Mouse (Mus musculus): ENCODE measurements around the gene Slc1a5.

Slc1a5 gene

DNA sequence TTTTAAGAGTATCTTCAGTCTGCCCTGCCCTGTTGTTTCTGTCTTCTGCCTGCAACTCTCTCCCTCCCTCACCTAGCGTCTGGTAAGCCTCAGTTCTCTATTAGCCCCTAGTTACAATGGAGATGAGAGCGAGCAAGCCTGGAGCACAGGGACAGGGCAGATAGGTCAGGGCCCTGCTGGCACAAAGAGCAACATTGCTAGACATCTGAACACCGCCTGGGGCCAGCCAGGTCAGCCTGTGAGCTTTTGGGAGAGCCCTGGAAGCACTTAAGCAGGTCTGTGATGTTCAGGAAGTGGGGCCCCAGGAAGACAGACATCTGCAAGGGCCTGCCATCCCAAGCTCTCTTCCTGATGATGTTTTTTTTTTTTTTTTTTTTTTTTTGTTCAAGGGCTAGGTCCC, 40.0 kb downstream of the Slc1a5 start:
- DNase-seq: no peak

- no peak for DNase-seq
Measured at GRCm38 (mm10) chr7:16821669-16822101, 40.5 kb downstream of the Slc1a5 start.

DNA sequence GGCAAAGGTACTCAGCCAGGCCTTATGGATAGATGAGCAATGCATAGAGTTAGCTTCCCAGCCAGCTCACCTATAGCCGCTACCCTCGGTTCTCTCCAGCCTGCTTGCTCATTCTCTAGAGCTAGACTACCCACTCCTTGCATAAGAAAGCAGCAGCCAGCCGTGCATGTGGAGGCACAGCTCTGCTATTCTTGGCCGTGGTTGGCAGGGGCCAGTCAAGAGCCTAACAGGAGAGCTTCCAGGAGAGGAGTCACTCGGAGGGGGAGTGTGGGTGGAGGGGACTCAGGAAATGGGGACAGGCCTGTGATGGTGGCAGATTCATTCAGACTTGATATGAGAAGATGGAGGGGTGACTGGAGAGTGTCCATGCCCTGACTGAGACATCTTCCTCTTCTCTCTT, 42.6 kb downstream of the Slc1a5 start:
- no peak for DNase-seq

- DNase-seq: no peak
Measured at GRCm38 (mm10) chr7:16825785-16826184, 44.6 kb downstream of the Slc1a5 start.

GRCm38 (mm10) chr7:16826571-16826970, 45.4 kb downstream of the Slc1a5 start:
- no peak for DNase-seq

GRCm38 (mm10) chr7:16827274-16827673, 46.1 kb downstream of the Slc1a5 start:
- no peak for DNase-seq

DNA sequence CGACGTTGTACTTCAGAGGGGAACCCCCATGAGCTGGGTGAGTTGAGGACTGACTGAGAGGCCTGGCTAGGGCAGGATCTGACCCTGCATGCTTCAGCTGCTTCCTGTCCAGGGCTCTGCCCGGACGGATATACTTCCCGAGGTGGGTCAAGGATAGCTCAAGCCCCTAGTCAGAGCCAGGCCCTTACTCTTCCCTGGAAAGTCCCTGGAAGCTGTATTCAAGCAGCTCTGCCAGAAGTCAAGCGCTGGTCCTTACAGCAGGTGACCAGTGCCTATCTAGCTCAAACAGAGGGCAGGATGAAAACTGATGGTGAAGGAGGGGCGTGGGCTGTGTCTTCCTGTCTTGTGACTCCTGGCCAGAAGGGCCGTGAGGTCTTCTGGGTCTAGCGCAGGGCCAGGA, 49.3 kb downstream of the Slc1a5 start:
- DNase-seq: no peak

GRCm38 (mm10) chr7:16837916-16838803, 57.0 kb downstream of the Slc1a5 start:
- DNase-seq: no peak

GRCm38 (mm10) chr7:16838804-16839426, 57.8 kb downstream of the Slc1a5 start:
- DNase-seq: no peak

DNA sequence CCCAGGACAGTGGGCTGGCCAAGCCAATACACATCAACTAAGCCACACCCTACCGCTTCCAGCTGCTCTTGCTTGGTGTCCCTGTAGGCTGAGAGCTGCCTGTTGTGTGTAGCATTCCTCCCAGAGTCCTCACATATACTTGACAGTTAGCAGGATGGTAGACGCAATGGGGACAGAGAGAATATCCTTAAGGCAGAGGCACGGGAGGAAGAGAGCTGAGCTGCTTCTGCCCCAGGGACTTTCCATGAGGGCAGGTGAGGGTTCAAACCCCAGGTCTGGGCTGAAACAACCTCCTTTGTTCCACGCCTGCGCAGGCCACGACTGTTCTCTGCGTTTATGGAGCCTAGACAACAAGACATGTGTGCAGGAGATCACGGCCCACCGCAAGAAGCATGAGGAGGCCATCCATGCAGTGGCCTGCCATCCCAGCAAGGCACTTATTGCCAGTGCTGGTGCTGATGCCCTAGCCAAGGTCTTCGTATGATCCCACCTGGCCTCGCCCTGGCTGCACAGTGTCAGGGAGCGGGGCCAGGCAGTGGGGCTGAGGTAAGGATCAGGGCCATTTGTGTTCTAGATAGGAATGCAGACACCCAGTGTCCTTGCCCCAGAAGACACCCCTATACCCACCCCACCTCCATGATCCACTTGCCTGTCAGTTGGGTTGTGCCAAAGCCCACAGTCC, 58.4 kb downstream of the Slc1a5 start:
- no peak for DNase-seq

GRCm38 (mm10) chr7:16840109-16840491, 59.0 kb downstream of the Slc1a5 start:
- DNase-seq: no peak

GRCm38 (mm10) chr7:16841078-16841477, 59.9 kb downstream of the Slc1a5 start:
- DNase-seq: no peak

DNA sequence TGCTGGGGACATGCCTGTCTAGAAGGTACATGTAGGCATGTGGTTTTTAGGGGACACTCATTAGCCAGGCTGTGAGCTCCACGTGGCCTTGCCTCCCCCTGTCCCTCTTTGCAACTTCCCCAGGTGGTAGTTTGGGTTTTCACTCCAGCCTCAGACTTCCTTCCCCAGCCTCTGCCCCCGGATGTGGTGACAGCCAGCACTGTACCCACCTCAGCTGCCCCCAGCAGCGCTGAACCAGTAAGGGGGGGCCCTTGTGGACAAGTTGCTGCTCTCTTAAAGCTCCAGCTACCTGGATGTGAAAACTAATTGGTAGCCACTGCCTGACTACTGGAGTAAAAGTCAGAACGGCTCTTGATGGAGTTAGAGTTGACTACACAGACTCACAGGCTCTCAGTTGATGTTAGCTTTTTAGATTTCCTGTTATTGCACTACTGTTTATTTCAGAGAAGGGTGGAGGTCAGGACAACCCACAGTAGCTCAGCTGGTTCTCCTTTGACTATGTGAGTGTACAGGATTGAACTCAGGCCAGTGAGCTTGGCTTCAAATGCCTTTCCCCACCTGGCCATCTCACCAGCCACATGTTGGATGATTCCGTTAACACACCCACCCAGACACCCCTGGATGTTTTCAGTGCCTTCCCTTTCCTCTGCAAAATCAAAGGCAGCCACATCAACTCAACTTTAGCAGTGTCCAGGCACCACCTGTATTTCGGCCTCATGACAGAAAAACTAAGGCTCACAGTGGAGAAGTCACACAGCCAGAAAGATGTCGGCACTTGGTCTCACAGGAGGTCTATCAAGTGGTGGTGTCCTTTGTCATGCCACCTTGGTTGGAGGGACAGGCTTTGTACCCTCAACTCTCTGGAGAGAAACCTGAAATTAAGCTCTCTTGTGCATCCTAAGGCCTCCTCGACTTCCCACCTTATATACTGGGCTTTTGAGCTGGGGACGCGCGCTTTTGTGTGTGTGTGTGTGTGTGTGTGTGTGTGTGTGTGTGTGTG, 60.7 kb downstream of the Slc1a5 start:
- DNase-seq: peak; percentile 26

- DNase-seq: peak; percentile 88
Measured at GRCm38 (mm10) chr7:16842645-16843063, 61.5 kb downstream of the Slc1a5 start, which contains the start of gene Prkd2. Gene Prkd2 (plus strand): TSS chr7:16842902.

DNA sequence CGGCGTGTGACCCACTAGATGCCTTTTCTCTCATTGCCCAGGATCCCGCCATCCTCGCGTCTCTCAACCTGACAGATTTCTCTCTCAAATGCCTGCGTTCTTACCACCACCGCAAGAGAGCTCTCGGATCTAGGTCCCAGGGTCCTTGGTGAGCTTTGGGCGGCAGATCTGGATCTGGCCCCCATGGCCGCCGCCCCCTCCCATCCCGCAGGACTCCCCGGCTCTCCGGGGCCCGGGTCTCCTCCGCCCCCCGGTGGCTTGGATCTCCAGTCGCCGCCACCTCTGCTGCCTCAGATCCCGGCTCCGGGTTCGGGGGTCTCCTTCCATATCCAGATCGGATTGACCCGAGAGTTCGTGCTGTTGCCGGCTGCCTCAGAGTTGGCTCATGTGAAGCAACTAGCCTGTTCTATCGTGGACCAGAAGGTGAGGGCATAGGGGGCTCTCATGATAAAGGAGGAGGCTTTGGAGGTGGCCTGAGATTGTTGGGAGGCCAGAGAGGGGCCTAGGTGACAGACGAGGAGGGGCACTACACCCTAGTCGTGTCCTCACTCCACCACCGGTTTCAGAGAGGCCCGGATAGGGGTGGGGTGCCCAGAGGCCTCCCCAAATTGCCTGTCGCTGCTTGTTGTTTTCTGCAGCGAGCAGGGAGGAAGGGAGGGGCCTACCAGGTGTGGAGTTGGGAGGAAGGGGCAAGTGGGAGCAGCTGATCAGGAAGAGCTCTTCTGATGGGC, 62.5 kb downstream of the Slc1a5 start:
- DNase-seq: peak; percentile 58

DNA sequence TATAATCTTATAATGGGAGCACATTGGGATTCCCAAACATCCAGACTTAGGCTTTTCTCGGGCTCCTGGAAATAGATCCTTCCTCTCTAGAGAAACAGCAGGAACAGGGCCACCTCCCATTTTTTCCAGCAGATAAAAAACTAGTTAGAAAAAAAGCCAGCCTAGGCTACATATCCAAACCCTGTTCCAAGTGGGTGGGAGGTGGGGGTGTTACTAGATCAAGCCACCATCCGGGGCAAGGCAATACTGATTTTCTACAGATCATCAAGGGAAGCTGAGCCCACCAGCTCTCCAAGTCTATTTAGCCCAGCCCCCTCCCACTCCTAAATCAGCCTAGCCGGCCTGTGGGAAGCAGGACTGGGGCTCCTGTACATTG, 63.5 kb downstream of the Slc1a5 start:
- no peak for DNase-seq

DNA sequence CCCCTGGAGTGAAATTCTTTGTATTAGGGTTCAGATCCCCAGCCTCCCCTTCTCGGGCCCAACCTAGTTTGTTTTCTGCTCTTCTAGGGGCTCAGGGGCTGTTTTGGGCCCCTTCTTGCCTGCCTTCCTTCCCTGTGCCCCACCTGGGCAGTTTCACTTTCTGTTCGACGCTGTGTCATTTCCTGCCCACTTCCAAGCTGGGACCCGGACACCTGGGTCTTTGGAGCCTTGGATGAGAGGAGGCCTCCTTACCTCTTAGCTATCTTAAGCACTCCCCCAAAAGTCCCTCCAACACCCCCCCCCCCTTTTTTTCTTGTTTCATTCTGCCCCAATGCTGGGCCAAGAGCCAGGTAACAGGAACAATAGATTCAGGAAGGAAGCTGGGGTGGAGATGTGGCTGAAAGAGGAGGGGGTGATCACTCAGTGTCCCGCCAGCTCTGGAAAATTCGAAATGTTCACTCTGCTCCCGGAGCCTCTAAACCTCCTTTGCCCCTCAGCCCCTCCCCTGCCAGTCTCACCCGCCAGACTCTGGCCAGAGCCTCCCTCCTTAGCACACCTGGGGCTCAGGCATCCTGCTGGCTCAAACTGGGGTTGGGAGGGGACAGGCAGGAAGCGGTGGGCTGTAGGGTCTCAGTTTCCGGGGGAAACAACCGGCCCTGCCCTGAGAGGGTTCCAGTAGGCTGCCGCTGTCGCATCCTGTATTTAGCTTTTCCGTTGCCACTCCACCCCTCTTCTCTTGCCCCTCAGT, 64.1 kb downstream of the Slc1a5 start:
- no peak for DNase-seq

- DNase-seq: no peak
Measured at GRCm38 (mm10) chr7:16845820-16846167, 64.7 kb downstream of the Slc1a5 start.

DNA sequence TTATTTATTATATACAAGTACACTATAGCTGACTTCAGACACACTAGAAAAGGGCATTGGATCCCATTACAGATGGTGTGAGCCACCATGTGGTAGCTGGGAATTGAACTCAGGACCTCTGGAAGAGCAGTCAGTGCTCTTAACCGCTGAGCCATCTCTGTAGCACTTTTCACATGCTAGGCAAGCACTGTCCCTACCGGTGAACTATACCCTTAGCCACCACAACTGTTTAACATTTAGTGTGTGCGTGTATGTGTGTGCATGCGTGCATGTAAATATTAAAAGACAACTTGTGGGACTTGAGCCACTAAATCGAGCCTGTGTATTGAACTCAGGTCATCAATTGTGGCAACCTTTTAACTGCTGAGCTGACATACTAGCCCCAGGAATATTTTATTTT, 65.6 kb downstream of the Slc1a5 start:
- no peak for DNase-seq

DNA sequence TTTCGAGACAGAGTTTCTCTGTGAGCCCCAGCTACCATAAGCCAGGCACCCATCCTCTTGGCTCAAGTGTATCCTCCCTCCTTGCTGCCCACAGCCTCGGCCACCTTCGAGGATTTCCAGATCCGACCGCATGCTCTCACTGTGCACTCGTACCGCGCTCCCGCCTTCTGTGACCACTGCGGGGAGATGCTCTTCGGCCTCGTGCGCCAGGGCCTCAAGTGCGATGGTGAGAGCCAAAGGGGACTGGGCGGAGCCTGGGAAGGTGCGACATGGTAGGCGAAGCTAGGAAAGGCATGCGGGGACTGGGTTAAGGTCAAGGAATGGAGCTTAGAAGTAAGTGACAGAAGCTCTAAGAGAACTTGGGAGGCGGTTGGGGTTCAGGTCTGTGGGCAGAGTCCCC, 66.4 kb downstream of the Slc1a5 start:
- no peak for DNase-seq

Measured in liver (tissue).